Mouse (Mus musculus) cerebellum, adult 2 months (tissue): ENCODE results near the gene Pafah1b3. TPM values are rescaled to one million over a fixed set of nuclear protein-coding genes. Genes with fewer than 3 reads are reported as not detected.

Source experiments
- DNase-seq, 2 experiments: peaks; one replicate each; pipeline ENCODE4 v3.0.0; 2021
- H3K27ac ChIP-seq: fragments of 200-500 bp; 2 replicates; pipeline ENCODE4 v1.5.1; 2012; ENCODE audit warnings: low read length, control low read depth, inconsistent platforms; ENCODE audit not compliant: insufficient read depth
- H3K27me3 ChIP-seq: fragments of 200-500 bp; 2 replicates; pipeline ENCODE4 v1.6.1; 2012; ENCODE audit warnings: inconsistent platforms, mild to moderate bottlenecking, low read length, moderate library complexity; ENCODE audit not compliant: control insufficient read depth, insufficient read depth
- H3K4me1 ChIP-seq: fragments of 200-500 bp; 2 replicates; pipeline ENCODE4 v1.6.1; 2011; ENCODE audit warnings: low read length; ENCODE audit not compliant: control insufficient read depth, insufficient read depth
- H3K4me3 ChIP-seq: fragments of 200-500 bp; replicated peaks from 2 replicates; pipeline ENCODE3; 2011; ENCODE audit warnings: mild to moderate bottlenecking, low read depth, low read length, control low read depth; ENCODE audit not compliant: insufficient read depth
- CTCF ChIP-seq: fragments of 200-500 bp; IDR thresholded peaks from 2 replicates; pipeline ENCODE4 v1.5.1; 2011; ENCODE audit warnings: low read depth, mild to moderate bottlenecking, control low read depth, low read length, moderate library complexity, borderline replicate concordance; ENCODE audit not compliant: insufficient read depth
- POLR2A ChIP-seq: fragments of 200-500 bp; IDR thresholded peaks from 2 replicates; pipeline ENCODE4 v1.6.1; 2011; ENCODE audit warnings: low read length, control low read depth, borderline replicate concordance; ENCODE audit not compliant: insufficient read depth
- WGBS: fragments of 180-500 bp; shearing (Covaris S2); methylation state at CpG from one replicate; pipeline ENCODE4 v1.1.7; 2018; 5-methylcytosine and 5-hydroxymethylcytosine counted together
- polyA plus RNA-seq: library from polyadenylated mRNA; depleted of rRNA; stranded (reverse); fragments of >200 nt; gene quantifications from 2 replicates; pipeline ENCODE4 v1.2.3, GENCODE M21; 2012

Gene Pafah1b3
- polyA plus RNA-seq, 1 experiment = 42.6 TPM

GRCm38 (mm10) chr7:25281734-25282601 lies 15.8 kb downstream of the Pafah1b3 start:
- Histone ChIP-seq H3K27me3 (no peaks in the 10 kb centered on the region), H3K4me3 (peak overlapping the region; percentile 96), H3K4me1 (peaks cover 34% of the 10 kb centered on the region), H3K27ac (peak overlapping the region; percentile 99)
- peak; percentile 97 to 98 for DNase-seq
- 1% methylated on average over 107 of the region's 108 CpGs for WGBS
- TF ChIP-seq CTCF (no peak), POLR2A (peak; percentile 56; the same call in 1 of the 2 replicates)

GRCm38 (mm10) chr7:25281166-25281733 lies 16.5 kb downstream of the Pafah1b3 start:
- TF ChIP-seq CTCF = no peak
- no peak for TF ChIP-seq POLR2A
- Histone ChIP-seq H3K4me3 (peak overlapping the region; percentile 57), H3K4me1 (peaks cover 34% of the 10 kb centered on the region), H3K27ac (peak overlapping the region; percentile 99), H3K27me3 (no peaks in the 10 kb centered on the region)
- peak in 1 of 2 experiments; percentile 34 for DNase-seq
- 14% methylated on average over 12 of the region's 12 CpGs for WGBS

GRCm38 (mm10) chr7:25279861-25280791 lies 17.7 kb downstream of the Pafah1b3 start:
- TF ChIP-seq POLR2A = no peak
- no peak for TF ChIP-seq CTCF

DNA sequence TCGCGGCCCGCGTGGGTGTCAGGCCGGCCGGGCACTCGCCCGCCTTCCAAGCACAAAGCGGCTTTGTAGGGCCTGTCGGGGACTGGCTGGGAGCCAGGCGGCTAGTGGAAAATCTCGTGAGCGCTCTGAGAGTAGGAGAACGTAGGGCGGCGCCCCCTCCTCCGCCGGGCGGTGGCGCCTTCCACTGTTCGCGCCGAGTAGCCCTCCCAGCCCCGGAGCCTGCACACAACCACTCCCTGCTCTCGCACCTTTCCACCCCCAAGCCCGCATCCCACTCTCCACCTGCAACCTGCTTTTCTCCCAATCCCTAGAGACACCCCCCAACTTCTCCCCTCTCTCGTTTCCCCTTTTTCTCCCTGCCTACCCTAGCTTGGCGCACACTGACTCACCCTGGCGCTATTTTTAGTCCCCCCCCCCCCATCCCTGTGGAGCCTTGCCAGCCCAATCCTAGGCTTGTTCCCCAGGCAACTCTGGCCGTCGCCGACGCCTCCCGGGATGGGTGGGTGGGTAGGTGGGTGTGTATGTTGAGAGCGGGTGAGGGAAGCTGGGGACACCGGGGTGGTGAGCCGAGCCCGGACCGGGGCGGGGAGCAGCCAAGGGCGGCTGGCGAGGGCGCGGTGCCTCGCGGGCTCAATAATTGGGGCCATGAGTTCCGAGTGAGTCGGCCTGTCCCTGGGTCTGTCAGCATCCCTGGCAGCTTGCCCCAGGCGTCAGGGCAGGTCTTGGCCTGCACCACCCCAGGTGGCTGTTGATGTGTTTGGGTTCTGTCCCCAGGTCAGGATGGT lies 18.5 kb downstream of the Pafah1b3 start:
- DNase-seq = peak; percentile 93
- peaks cover 36% of the 10 kb centered on the region for H3K4me1 ChIP-seq
- WGBS = 1% methylated on average over 49 of the region's 49 CpGs
- TF ChIP-seq POLR2A (peak; percentile 43; the same call in 1 of the 2 replicates), CTCF (no peak)
- H3K4me3 ChIP-seq = peak overlapping the region; percentile 90
- H3K27ac ChIP-seq = peak overlapping the region; percentile 99
- H3K27me3 ChIP-seq = no peaks in the 10 kb centered on the region

More at GRCm38 (mm10) chr7:25279861-25280791, 17.7 kb downstream of the Pafah1b3 start:
- peaks cover 37% of the 10 kb centered on the region for H3K4me1 ChIP-seq
- DNase-seq = peak; percentile 54 to 60
- H3K27me3 ChIP-seq = no peaks in the 10 kb centered on the region
- WGBS = 5% methylated on average over 6 of the region's 6 CpGs
- peak overlapping the region; percentile 90 for H3K4me3 ChIP-seq
- H3K27ac ChIP-seq = peak overlapping the region; percentile 99

GRCm38 (mm10) chr7:25278341-25279075 lies 19.3 kb downstream of the Pafah1b3 start:
- under 1% methylated on average over 59 of the region's 60 CpGs for WGBS
- TF ChIP-seq POLR2A (peak; percentile 53; the same call in 1 of the 2 replicates), CTCF (peak; percentile 65)
- Histone ChIP-seq H3K27me3 (no peaks in the 10 kb centered on the region), H3K27ac (peak overlapping the region; percentile 99), H3K4me3 (peak overlapping the region; percentile 90), H3K4me1 (peaks cover 32% of the 10 kb centered on the region)
- peak; percentile 89 to 91 for DNase-seq

GRCm38 (mm10) chr7:25277998-25278340 lies 19.8 kb downstream of the Pafah1b3 start:
- peak overlapping the region; percentile 90 for H3K4me3 ChIP-seq
- no peak overlapping the region; the same call in 1 of the 2 replicates for H3K27ac ChIP-seq
- 8% methylated on average over 4 of the region's 4 CpGs for WGBS
- peaks cover 31% of the 10 kb centered on the region for H3K4me1 ChIP-seq
- no peaks in the 10 kb centered on the region for H3K27me3 ChIP-seq
- DNase-seq = no peak
- TF ChIP-seq CTCF (no peak), POLR2A (no peak)
